Mouse (Mus musculus) lung, postnatal 0 days (tissue): ENCODE results near the gene Gm5965. TPM values are rescaled to one million over a fixed set of nuclear protein-coding genes. Genes with fewer than 3 reads are reported as not detected.
"Not testable (repeated sequence)": the region's sequence is repeated elsewhere in the genome, so short reads cannot be mapped to it uniquely, and the experiment has no call there.

ENCODE experiments used
- ATAC-seq: fragments of 200-750 bp; cut with Nextera tagmentation; 2 replicates; pipeline ENCODE4 v1.8.0; 2017; ENCODE audit warnings: moderate library complexity
- DNase-seq: peaks from one replicate; pipeline ENCODE4 v3.0.0-alpha.2; 2016; ENCODE audit warnings: low spot score
- H3K27ac ChIP-seq: fragments of 300-500 bp; sonication (generic); 2 replicates; pipeline ENCODE4 v1.5.1; 2014; ENCODE audit warnings: antibody characterized with exemption, mild to moderate bottlenecking, low read length, mixed read lengths
- H3K27me3 ChIP-seq: fragments of 300-500 bp; sonication (generic); replicated peaks from 2 replicates; pipeline ENCODE4 v1.6.1; 2014; ENCODE audit warnings: low read length, mixed read lengths; ENCODE audit not compliant: insufficient read depth
- H3K36me3 ChIP-seq: fragments of 300-500 bp; sonication (generic); 2 replicates; pipeline ENCODE4 v1.6.1; 2014; ENCODE audit warnings: low read length, mixed read lengths; ENCODE audit not compliant: insufficient read depth
- H3K4me1 ChIP-seq: fragments of 300-500 bp; sonication (generic); 2 replicates; pipeline ENCODE4 v1.6.1; 2014; ENCODE audit warnings: antibody characterized with exemption, low read depth, low read length, mixed read lengths; ENCODE audit not compliant: insufficient read depth
- H3K4me2 ChIP-seq: fragments of 300-500 bp; sonication (generic); replicated peaks from 2 replicates; pipeline ENCODE4 v1.6.1; 2014; ENCODE audit warnings: low read depth, mild to moderate bottlenecking, low read length, moderate library complexity, mixed read lengths
- H3K4me3 ChIP-seq: fragments of 300-500 bp; sonication (generic); 2 replicates; pipeline ENCODE4 v1.5.1; 2014; ENCODE audit warnings: low read depth, low read length
- H3K9ac ChIP-seq: fragments of 300-500 bp; sonication (generic); replicated peaks from 2 replicates; pipeline ENCODE4 v1.6.1; 2014; ENCODE audit warnings: low read depth, mild to moderate bottlenecking
- H3K9me3 ChIP-seq: fragments of 300-500 bp; sonication (generic); 2 replicates; pipeline ENCODE4 v1.6.1; 2016; ENCODE audit warnings: low read length, mixed read lengths
- CTCF ChIP-seq: IDR thresholded peaks from 2 replicates; pipeline ENCODE4 v1.5.1; 2016; ENCODE audit warnings: antibody characterized with exemption, mild to moderate bottlenecking
- EP300 ChIP-seq: IDR thresholded peaks from 2 replicates; pipeline ENCODE4 v1.6.1; 2016; ENCODE audit warnings: antibody characterized with exemption, mild to moderate bottlenecking, control low read depth
- WGBS: fragments of 180-500 bp; shearing (Covaris S2); extraction: QIAGEN DNeasy Blood & Tissue Kit; methylation state at CpG from one replicate; pipeline ENCODE4 v1.1.7; 2014; 5-methylcytosine and 5-hydroxymethylcytosine counted together
- polyA plus RNA-seq: library from polyadenylated mRNA; unstranded; fragments of >200 nt; fragmentation: Nextera tagmentation; extraction: Ambion mirVana; gene quantifications from 2 replicates; pipeline ENCODE4 v1.2.1, GENCODE M21; 2015

Gene Gm5965
- not detected in 2 replicates for polyA plus RNA-seq

- ATAC-seq (no peak), DNase-seq (no peak)
- 78% methylated on average over 5 of the region's 6 CpGs for WGBS
- Histone ChIP-seq H3K27ac (no peak within 1 kb of the TSS), H3K36me3 (no peaks in the 10 kb centered on the region), H3K9ac (no peak within 1 kb of the TSS), H3K4me2 (no peak within 1 kb of the TSS), H3K27me3 (no peaks in the 10 kb centered on the region), H3K4me3 (no peak within 1 kb of the TSS), H3K4me1 (no peaks in the 10 kb centered on the region), H3K9me3 (no peaks in the 10 kb centered on the region)
- TF ChIP-seq EP300 (no peak), CTCF (no peak)
These were observed at the start of gene Gm5965 for GRCm38 (mm10) chr16:88777596-88777995. Gene Gm5965, plus strand, starts transcription at chr16:88777896.

GRCm38 (mm10) chr16:88728812-88729275 is 48.9 kb upstream of the Gm5965 start, which contains the start of gene Krtap13-1:
Gene Krtap13-1, plus strand, starts transcription at chr16:88728862.
- no peak for DNase-seq
- no peak for ATAC-seq
- H3K27me3 ChIP-seq: no peaks in the 10 kb centered on the region
- H3K9ac ChIP-seq: no peak within 1 kb of the TSS
- H3K27ac ChIP-seq: no peak within 1 kb of the TSS
- H3K9me3 ChIP-seq: no peaks in the 10 kb centered on the region
- H3K4me1 ChIP-seq: no peaks in the 10 kb centered on the region
- no peak for TF ChIP-seq EP300
- no peak for TF ChIP-seq CTCF
- H3K4me3 ChIP-seq: no peak within 1 kb of the TSS
- no peaks in the 10 kb centered on the region for H3K36me3 ChIP-seq
- WGBS: 81% methylated on average over 4 of the region's 4 CpGs
- H3K4me2 ChIP-seq: no peak within 1 kb of the TSS

DNA sequence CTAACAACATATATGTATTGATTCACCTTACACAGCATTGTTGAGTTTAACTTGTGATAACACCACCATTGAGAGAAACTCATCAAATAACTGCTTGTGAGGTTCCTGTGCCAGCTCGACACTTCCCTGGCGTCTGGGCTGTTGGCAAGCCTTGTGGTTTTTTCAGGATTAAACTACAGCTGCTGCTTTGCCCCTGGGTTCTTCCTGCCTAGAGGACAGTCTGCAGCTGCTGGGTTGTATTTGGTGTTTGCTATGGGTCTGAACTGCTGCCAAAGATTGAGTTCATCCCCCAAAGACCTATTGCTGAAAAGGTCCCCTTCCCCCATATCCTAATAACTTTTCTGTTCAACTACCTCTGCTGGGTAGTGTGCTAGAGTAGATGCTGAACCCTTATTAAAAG is 42.3 kb upstream of the Gm5965 start:
- H3K4me2 ChIP-seq: no peak overlapping the region
- H3K36me3 ChIP-seq: no peaks in the 10 kb centered on the region
- H3K4me3 ChIP-seq: no peak overlapping the region
- TF ChIP-seq CTCF (no peak), EP300 (no peak)
- no peaks in the 10 kb centered on the region for H3K27me3 ChIP-seq
- no peak overlapping the region for H3K9ac ChIP-seq
- DNase-seq (no peak), ATAC-seq (no peak)
- WGBS: 33% methylated on average over 2 of the region's 2 CpGs
- H3K4me1 ChIP-seq: no peaks in the 10 kb centered on the region
- H3K9me3 ChIP-seq: no peaks in the 10 kb centered on the region
- no peak overlapping the region for H3K27ac ChIP-seq

GRCm38 (mm10) chr16:88744750-88745340 is 32.9 kb upstream of the Gm5965 start:
- WGBS: 44% methylated on average over 4 of the region's 4 CpGs
- Histone ChIP-seq H3K36me3 (no peaks in the 10 kb centered on the region), H3K27me3 (no peaks in the 10 kb centered on the region), H3K9ac (no peak overlapping the region), H3K27ac (no peak overlapping the region), H3K4me1 (no peaks in the 10 kb centered on the region), H3K4me3 (no peak overlapping the region), H3K9me3 (no peaks in the 10 kb centered on the region), H3K4me2 (no peak overlapping the region)
- TF ChIP-seq CTCF (no peak), EP300 (peak; percentile 98)
- ATAC-seq: peak; percentile 68
- peak; percentile 76 for DNase-seq

- Histone ChIP-seq H3K36me3 (no peaks in the 10 kb centered on the region), H3K4me2 (no peak overlapping the region), H3K27me3 (no peaks in the 10 kb centered on the region), H3K4me1 (no peaks in the 10 kb centered on the region), H3K9ac (no peak overlapping the region), H3K9me3 (no peaks in the 10 kb centered on the region), H3K4me3 (no peak overlapping the region), H3K27ac (no peak overlapping the region)
- ATAC-seq (no peak), DNase-seq (no peak)
- no peak for TF ChIP-seq EP300
- no peak for TF ChIP-seq CTCF
- WGBS: 63% methylated on average over 4 of the region's 4 CpGs
These were observed 29.8 kb upstream of the Gm5965 start for GRCm38 (mm10) chr16:88747943-88748342.

GRCm38 (mm10) chr16:88751535-88751934 is 26.2 kb upstream of the Gm5965 start, which contains the start of gene Krtap13:
Gene Krtap13, minus strand, starts transcription at chr16:88751635.
- H3K9me3 ChIP-seq, H3K27ac ChIP-seq, H3K9ac ChIP-seq, H3K4me1 ChIP-seq, H3K27me3 ChIP-seq, H3K4me2 ChIP-seq, DNase-seq, ATAC-seq, H3K36me3 ChIP-seq, H3K4me3 ChIP-seq: not testable (repeated sequence)
- WGBS: 79% methylated on average over 3 of the region's 3 CpGs

DNA sequence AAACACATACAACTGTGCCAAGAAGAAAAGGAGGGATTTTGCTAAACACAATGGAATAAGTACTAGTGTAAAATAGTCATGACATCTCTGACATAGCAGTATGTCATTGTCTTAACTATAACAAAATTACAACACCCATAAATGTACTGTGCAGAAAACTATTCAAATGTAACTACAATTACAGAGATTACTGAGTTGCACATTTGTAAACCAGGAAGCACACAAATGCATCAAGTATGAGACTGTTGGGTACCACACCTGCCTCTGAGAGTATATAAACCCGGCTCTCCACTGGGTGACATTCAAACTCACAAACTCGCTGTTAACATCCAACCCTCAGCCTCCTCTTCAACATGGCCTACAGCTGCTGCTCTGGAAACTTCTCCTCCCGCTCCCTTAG is 19.1 kb upstream of the Gm5965 start, which contains the start of gene 2310034C09Rik:
Gene 2310034C09Rik, plus strand, starts transcription at position 301 of the 400 bp plus-strand sequence.
- not testable (repeated sequence) for H3K27me3 ChIP-seq, DNase-seq, ATAC-seq, H3K36me3 ChIP-seq, H3K27ac ChIP-seq, H3K4me1 ChIP-seq, H3K4me2 ChIP-seq, H3K9me3 ChIP-seq, H3K4me3 ChIP-seq, H3K9ac ChIP-seq
- 63% methylated on average over 2 of the region's 3 CpGs for WGBS
